22 mouse cellular contexts compared by ENCODE assay signal in genomic region chr8:11643123-11643522, GRCm38 (mm10). TPM values are rescaled to one million over a fixed set of nuclear protein-coding genes. Genes with fewer than 3 reads are reported as not detected.
A peak's percentile ranks its signal among the peaks of the same experiment; 100 is the strongest.
DNase-seq lines count a peak whose midpoint lies in the region; ATAC-seq and TF ChIP-seq lines count a peak whose summit lies in the region.
"Had no signal": no experiment of that assay in that cellular context is flagged by ENCODE, and none has a peak within 500 bp of the region (broad histone marks: within the 10 kb centered on the region; RNA-seq: fewer than 3 reads in every experiment).

No protein-coding gene starts in this region.

- H3K4me3 ChIP-seq in hindbrain, postnatal 0 days (ENCODE audit: low read length): no peak overlapping the region
- H3K4me3 ChIP-seq in hindbrain, embryonic 14.5 days (replicated peaks; ENCODE audit: low read length): no peak overlapping the region
- H3K4me3 ChIP-seq in midbrain, embryonic 14.5 days (replicated peaks; ENCODE audit: low read depth, low read length): no peak overlapping the region
- no peak overlapping the region for H3K4me3 ChIP-seq in midbrain, embryonic 15.5 days
- H3K4me3 ChIP-seq in limb, embryonic 14.5 days (replicated peaks; ENCODE audit: low read length): no peak overlapping the region
- H3K4me3 ChIP-seq: hindbrain, embryonic 10.5 days; liver, embryonic 12.5 days; lung, embryonic 15.5 days had no signal

- H3K4me2 ChIP-seq in hindbrain, postnatal 0 days (ENCODE audit: low read depth, low read length): no peak overlapping the region
- H3K4me2 ChIP-seq in hindbrain, embryonic 14.5 days (replicated peaks): no peak overlapping the region
- no peak overlapping the region for H3K4me2 ChIP-seq in midbrain, embryonic 14.5 days (ENCODE audit: low read length)
- no peak overlapping the region for H3K4me2 ChIP-seq in midbrain, embryonic 15.5 days
- no peak overlapping the region for H3K4me2 ChIP-seq in limb, embryonic 14.5 days (replicated peaks; ENCODE audit: low read depth, low read length, severe bottlenecking)
- H3K4me2 ChIP-seq: liver, embryonic 12.5 days; lung, embryonic 15.5 days had no signal

- TF ChIP-seq CTCF in hindbrain, postnatal 0 days (IDR thresholded peaks at IDR 0.05; ENCODE audit: low read depth): no peak
- TF ChIP-seq CTCF in brain, embryonic 14.5 days (IDR thresholded peaks at IDR 0.05; ENCODE audit: borderline replicate concordance, extremely low read depth, insufficient read depth, insufficient read length): no peak

- no peaks in the 10 kb centered on the region for H3K27me3 ChIP-seq in hindbrain, postnatal 0 days (ENCODE audit: insufficient read depth, low read length)
- no peaks in the 10 kb centered on the region for H3K27me3 ChIP-seq in hindbrain, embryonic 14.5 days (ENCODE audit: control insufficient read depth, insufficient read depth, low read length)
- no peaks in the 10 kb centered on the region for H3K27me3 ChIP-seq in midbrain, embryonic 14.5 days (ENCODE audit: control insufficient read depth, insufficient read depth, low read length)
- H3K27me3 ChIP-seq in midbrain, embryonic 15.5 days (replicated peaks): no peaks in the 10 kb centered on the region
- H3K27me3 ChIP-seq in limb, embryonic 14.5 days (ENCODE audit: control insufficient read depth, insufficient read depth, low read length): no peaks in the 10 kb centered on the region
- H3K27me3 ChIP-seq: liver, embryonic 12.5 days; lung, embryonic 15.5 days had no signal

- DNase-seq in hindbrain, postnatal 0 days (ENCODE audit: low spot score): peak; percentile 58
- DNase-seq in hindbrain, embryonic 14.5 days (ENCODE audit: low spot score): no peak
- peak; percentile 34 for DNase-seq in midbrain, embryonic 14.5 days
- peak; percentile 67 for DNase-seq in brain, embryonic 14.5 days (ENCODE audit: low read depth)
- peak; percentile 38 for DNase-seq in limb, embryonic 14.5 days (ENCODE audit: low spot score)
- DNase-seq in testis, postnatal 14 days (ENCODE audit: low spot score): no peak
- DNase-seq: thymus, adult 2 months had no signal

- no peak for ATAC-seq in hindbrain, postnatal 0 days
- ATAC-seq in hindbrain, embryonic 14.5 days (ENCODE audit: low FRiP score): no peak
- ATAC-seq in midbrain, embryonic 14.5 days (ENCODE audit: low FRiP score, low TSS enrichment): no peak
- no peak for ATAC-seq in midbrain, embryonic 15.5 days (replicated peaks)
- ATAC-seq in limb, embryonic 14.5 days (ENCODE audit: low FRiP score, low read depth): no peak
- ATAC-seq: inflammation-experienced regulatory T-cells, adult 6 months; liver, embryonic 12.5 days had no signal

- 61% methylated on average over 2 of the region's 2 CpGs for WGBS in hindbrain, postnatal 0 days
- WGBS in hindbrain, embryonic 14.5 days: 80% methylated on average over 2 of the region's 2 CpGs
- WGBS in midbrain, embryonic 14.5 days: 80% methylated on average over 2 of the region's 2 CpGs
- 79% methylated on average over 2 of the region's 2 CpGs for WGBS in midbrain, embryonic 15.5 days
- WGBS in limb, embryonic 14.5 days: 28% methylated on average over 2 of the region's 2 CpGs

- no peaks in the 10 kb centered on the region for H3K4me1 ChIP-seq in hindbrain, postnatal 0 days (ENCODE audit: insufficient read depth, low read length)
- H3K4me1 ChIP-seq in hindbrain, embryonic 14.5 days (replicated peaks; ENCODE audit: control insufficient read depth, insufficient read depth, low read length): no peaks in the 10 kb centered on the region
- H3K4me1 ChIP-seq in midbrain, embryonic 14.5 days (ENCODE audit: control insufficient read depth, insufficient read depth, low read length): no peaks in the 10 kb centered on the region
- H3K4me1 ChIP-seq in midbrain, embryonic 15.5 days: no peaks in the 10 kb centered on the region
- H3K4me1 ChIP-seq in limb, embryonic 14.5 days (ENCODE audit: control insufficient read depth, insufficient read depth, low read length): peaks cover 11% of the 10 kb centered on the region; the same call in 1 of the 2 replicates
- H3K4me1 ChIP-seq: liver, embryonic 12.5 days; lung, embryonic 15.5 days had no signal

- no peaks in the 10 kb centered on the region for H3K36me3 ChIP-seq in hindbrain, postnatal 0 days (ENCODE audit: insufficient read depth, low read length)
- no peaks in the 10 kb centered on the region for H3K36me3 ChIP-seq in hindbrain, embryonic 14.5 days (replicated peaks; ENCODE audit: control insufficient read depth, insufficient read depth)
- H3K36me3 ChIP-seq in midbrain, embryonic 14.5 days (ENCODE audit: control insufficient read depth, insufficient read depth, low read length): no peaks in the 10 kb centered on the region
- H3K36me3 ChIP-seq in midbrain, embryonic 15.5 days (replicated peaks): peaks cover 6% of the 10 kb centered on the region; the same call in 1 of the 2 replicates
- H3K36me3 ChIP-seq in limb, embryonic 14.5 days (ENCODE audit: control insufficient read depth, insufficient read depth, low read length): no peaks in the 10 kb centered on the region
- H3K36me3 ChIP-seq: liver, embryonic 12.5 days; lung, embryonic 15.5 days had no signal

- no peak for TF ChIP-seq POLR2A in brain, embryonic 14.5 days (IDR thresholded peaks at IDR 0.05; ENCODE audit: borderline replicate concordance, extremely low read depth, insufficient read depth, insufficient read length, poor library complexity, severe bottlenecking)
- TF ChIP-seq POLR2A in limb, embryonic 14.5 days (IDR thresholded peaks at IDR 0.05; ENCODE audit: borderline replicate concordance, extremely low read depth, insufficient read depth, insufficient read length): no peak

- no peak overlapping the region for H3K27ac ChIP-seq in hindbrain, postnatal 0 days
- H3K27ac ChIP-seq in hindbrain, embryonic 14.5 days: no peak overlapping the region
- H3K27ac ChIP-seq in midbrain, embryonic 14.5 days (replicated peaks; ENCODE audit: low read depth, low read length): no peak overlapping the region
- H3K27ac ChIP-seq in midbrain, embryonic 15.5 days: no peak overlapping the region
- no peak overlapping the region for H3K27ac ChIP-seq in limb, embryonic 14.5 days (replicated peaks; ENCODE audit: low read depth, low read length)
- H3K27ac ChIP-seq: hindbrain, embryonic 10.5 days; kidney, postnatal 0 days; liver, embryonic 12.5 days; lung, embryonic 15.5 days had no signal

- no peaks in the 10 kb centered on the region; the same call in 1 of the 2 replicates for H3K9me3 ChIP-seq in hindbrain, postnatal 0 days (ENCODE audit: low read length)
- 0 out of 2 replicates have a peak, but pooled peaks cover 4% of the 10 kb centered on the region for H3K9me3 ChIP-seq in hindbrain, embryonic 14.5 days (ENCODE audit: control insufficient read depth, low read length)
- no peaks in the 10 kb centered on the region for H3K9me3 ChIP-seq in midbrain, embryonic 14.5 days (ENCODE audit: control insufficient read depth, low read length)
- H3K9me3 ChIP-seq in midbrain, embryonic 15.5 days: no peaks in the 10 kb centered on the region
- no peaks in the 10 kb centered on the region for H3K9me3 ChIP-seq in limb, embryonic 14.5 days (ENCODE audit: control insufficient read depth, low read length)
- H3K9me3 ChIP-seq: liver, embryonic 12.5 days; lung, embryonic 15.5 days had no signal

- no peak overlapping the region for H3K9ac ChIP-seq in hindbrain, postnatal 0 days (replicated peaks; ENCODE audit: low read length)
- H3K9ac ChIP-seq in hindbrain, embryonic 14.5 days: no peak overlapping the region
- no peak overlapping the region for H3K9ac ChIP-seq in midbrain, embryonic 14.5 days (replicated peaks; ENCODE audit: low read length)
- H3K9ac ChIP-seq in midbrain, embryonic 15.5 days: no peak overlapping the region
- no peak overlapping the region for H3K9ac ChIP-seq in limb, embryonic 14.5 days (ENCODE audit: low read depth, low read length, severe bottlenecking)
- H3K9ac ChIP-seq: liver, embryonic 12.5 days; lung, embryonic 15.5 days had no signal

RNA-seq across cellular contexts. Expression of gene Ankrd10, which starts 7.6 kb away (rescaled TPM):
- total RNA-seq in hindbrain, postnatal 0 days (2014; rRNA removed): 108 and 127 TPM in 2 replicates
- 62.6 and 66.2 TPM in 2 replicates for polyA plus RNA-seq in hindbrain, postnatal 0 days (2015; fragmentation: Nextera tagmentation; extraction: Ambion mirVana)
- 84.6 and 88.6 TPM in 2 replicates for polyA plus RNA-seq in hindbrain, embryonic 14.5 days (2014; fragmentation: Nextera tagmentation; extraction: Ambion mirVana)
- polyA plus RNA-seq in midbrain, embryonic 14.5 days (2014; fragmentation: Nextera tagmentation; extraction: Ambion mirVana): 94.4 and 99.8 TPM in 2 replicates
- 98.4 and 101 TPM in 2 replicates for polyA plus RNA-seq in midbrain, embryonic 15.5 days (2015; fragmentation: Nextera tagmentation; extraction: Ambion mirVana)
- polyA plus RNA-seq in brain, embryonic 14.5 days (2012; rRNA removed): 151 and 230 TPM in 2 replicates
- polyA plus RNA-seq in limb, embryonic 14.5 days (2012; rRNA removed): 184 and 247 TPM in 2 replicates
- polyA plus RNA-seq in limb, embryonic 14.5 days (2014; fragmentation: Nextera tagmentation; extraction: Ambion mirVana): 91.8 and 103 TPM in 2 replicates

RNA-seq across cellular contexts. Expression of gene 1700016D06Rik, which starts 57.7 kb away (rescaled TPM):
- not detected in 2 replicates for total RNA-seq in hindbrain, postnatal 0 days (2014; rRNA removed)
- polyA plus RNA-seq in hindbrain, postnatal 0 days (2015; fragmentation: Nextera tagmentation; extraction: Ambion mirVana): 0.82 TPM in 1 of 2 replicates, not detected in the other
- not detected in 2 replicates for polyA plus RNA-seq in hindbrain, embryonic 14.5 days (2014; fragmentation: Nextera tagmentation; extraction: Ambion mirVana)
- polyA plus RNA-seq in midbrain, embryonic 14.5 days (2014; fragmentation: Nextera tagmentation; extraction: Ambion mirVana): not detected in 2 replicates
- polyA plus RNA-seq in midbrain, embryonic 15.5 days (2015; fragmentation: Nextera tagmentation; extraction: Ambion mirVana): 0.24 TPM in 1 of 2 replicates, not detected in the other
- polyA plus RNA-seq in brain, embryonic 14.5 days (2012; rRNA removed): not detected in 2 replicates
- polyA plus RNA-seq in limb, embryonic 14.5 days (2012; rRNA removed): not detected in 2 replicates
- not detected in 2 replicates for polyA plus RNA-seq in limb, embryonic 14.5 days (2014; fragmentation: Nextera tagmentation; extraction: Ambion mirVana)
- total RNA-seq: adrenal gland, postnatal 4 days; granulocyte monocyte progenitor cell, adult 5-6 weeks; layer of hippocampus, postnatal 10 days; left cerebral cortex, postnatal 10 days; megakaryocyte, adult 5-6 weeks had no signal
- polyA plus RNA-seq: forebrain, embryonic 11.5 days; heart, embryonic 14.5 days; inflammation-experienced regulatory T-cells, adult 6 months; kidney, postnatal 0 days; liver, embryonic 12.5 days; lung, embryonic 15.5 days; neural tube, embryonic 11.5 days; small intestine, adult 2 months; thymus, adult 2 months had no signal

Comparison
In these comparisons a context has a peak if more than half of its experiments do, and no peak if none do; other contexts are left out.
1. DNase-seq: peak in hindbrain, postnatal 0 days (single experiment), midbrain, embryonic 14.5 days (single experiment), brain, embryonic 14.5 days (single experiment) and limb, embryonic 14.5 days (single experiment); none in hindbrain, embryonic 14.5 days (single experiment) and testis, postnatal 14 days (single experiment).